Mouse (Mus musculus) cerebellum, adult 2 months (tissue): ENCODE results near the gene Ddx39.

Source experiments
- CTCF ChIP-seq: fragments of 200-500 bp; IDR thresholded peaks from 2 replicates; pipeline ENCODE4 v1.5.1; 2011; ENCODE audit warnings: low read depth, mild to moderate bottlenecking, control low read depth, low read length, moderate library complexity, borderline replicate concordance; ENCODE audit not compliant: insufficient read depth
- POLR2A ChIP-seq: fragments of 200-500 bp; IDR thresholded peaks from 2 replicates; pipeline ENCODE4 v1.6.1; 2011; ENCODE audit warnings: low read length, control low read depth, borderline replicate concordance; ENCODE audit not compliant: insufficient read depth

- TF ChIP-seq POLR2A (no peak), CTCF (no peak)
These were observed 59.2 kb downstream of the Ddx39 start for GRCm38 (mm10) chr8:83774221-83774620.
